ENCODE assay signal across 8 mouse cellular contexts in genomic region chr15:98635291-98635841, GRCm38 (mm10). TPM values are rescaled to one million over a fixed set of nuclear protein-coding genes. Genes with fewer than 3 reads are reported as not detected.
A peak's percentile ranks its signal among the peaks of the same experiment; 100 is the strongest.
DNase-seq lines count a peak whose midpoint lies in the region; ATAC-seq and TF ChIP-seq lines count a peak whose summit lies in the region.

No protein-coding gene starts in this region.

- intact Hi-C loops in heart, postnatal 14 days (cut with DNase I): loop anchor here (5.0 kb wide), 1 partner anchor 1087 kb away; no protein-coding TSS in a partner anchor

- H3K4me3 ChIP-seq in C2C12 (ENCODE audit: insufficient read depth, poor library complexity, severe bottlenecking): peak overlapping the region; percentile 56
- peak overlapping the region; percentile 82 for H3K4me3 ChIP-seq in embryonic facial prominence, embryonic 12.5 days
- peak overlapping the region; percentile 72 for H3K4me3 ChIP-seq in limb, embryonic 11.5 days (ENCODE audit: low read depth, low read length)

- peaks cover 54% of the 10 kb centered on the region for H3K4me1 ChIP-seq in embryonic facial prominence, embryonic 12.5 days
- peaks cover 26% of the 10 kb centered on the region for H3K4me1 ChIP-seq in limb, embryonic 11.5 days (ENCODE audit: control insufficient read depth, insufficient read depth, low read length)

- ATAC-seq in embryonic facial prominence, embryonic 12.5 days (ENCODE audit: insufficient number of reproducible peaks, insufficient read depth, low FRiP score, low TSS enrichment): no peak
- no peak for ATAC-seq in limb, embryonic 11.5 days (ENCODE audit: insufficient number of reproducible peaks, low FRiP score, low TSS enrichment, low read depth)
- ATAC-seq in megakaryocyte progenitor cell, adult 5-6 weeks (replicated peaks; ENCODE audit: poor library complexity): no peak

- peak overlapping the region; percentile 93 for H3K4me2 ChIP-seq in embryonic facial prominence, embryonic 12.5 days (replicated peaks)
- H3K4me2 ChIP-seq in limb, embryonic 11.5 days (ENCODE audit: low read depth, severe bottlenecking): peak overlapping the region; percentile 99

- peak overlapping the region; percentile 88 for H3K27ac ChIP-seq in embryonic facial prominence, embryonic 12.5 days
- H3K27ac ChIP-seq in limb, embryonic 11.5 days (replicated peaks; ENCODE audit: low read depth, low read length): no peak overlapping the region

- 1% methylated on average over 21 of the region's 21 CpGs for WGBS in embryonic facial prominence, embryonic 12.5 days
- WGBS in limb, embryonic 11.5 days: under 1% methylated on average over 21 of the region's 21 CpGs

- DNase-seq in heart, adult 11 months: peak; percentile 92
- DNase-seq in heart, postnatal 14 days: no peak
- peak; percentile 49 for DNase-seq in limb, embryonic 11.5 days (ENCODE audit: low spot score)
- peak; percentile 59 for DNase-seq in retina, embryonic 14.5 days (ENCODE audit: low spot score)
- no peak for DNase-seq in thymus, postnatal 14 days

- peaks cover 15% of the 10 kb centered on the region for H3K36me3 ChIP-seq in C2C12 (ENCODE audit: control insufficient read depth, insufficient read depth)
- peaks cover 11% of the 10 kb centered on the region for H3K36me3 ChIP-seq in embryonic facial prominence, embryonic 12.5 days
- no peaks in the 10 kb centered on the region for H3K36me3 ChIP-seq in limb, embryonic 11.5 days (ENCODE audit: control insufficient read depth, insufficient read depth, low read length)

- H3ac ChIP-seq in C2C12 (ENCODE audit: control insufficient read depth, insufficient read length, low read depth): peak overlapping the region; percentile 57

- no peak for TF ChIP-seq CTCF in C2C12 (IDR thresholded peaks at IDR 0.05; ENCODE audit: control insufficient read depth, insufficient read depth, insufficient read length)

- H3K9me3 ChIP-seq in embryonic facial prominence, embryonic 12.5 days: no peaks in the 10 kb centered on the region
- H3K9me3 ChIP-seq in limb, embryonic 11.5 days (ENCODE audit: control insufficient read depth, low read length): no peaks in the 10 kb centered on the region

- H3K79me2 ChIP-seq in C2C12 (ENCODE audit: control insufficient read depth, insufficient read depth): peaks cover 33% of the 10 kb centered on the region

- no peaks in the 10 kb centered on the region for H3K27me3 ChIP-seq in C2C12 (ENCODE audit: control insufficient read depth, insufficient read depth, insufficient read length)
- H3K27me3 ChIP-seq in embryonic facial prominence, embryonic 12.5 days: peaks cover 37% of the 10 kb centered on the region
- H3K27me3 ChIP-seq in limb, embryonic 11.5 days (ENCODE audit: control insufficient read depth, insufficient read depth, low read length): peaks cover 44% of the 10 kb centered on the region

- H3K9ac ChIP-seq in embryonic facial prominence, embryonic 12.5 days: peak overlapping the region; percentile 81
- H3K9ac ChIP-seq in limb, embryonic 11.5 days (ENCODE audit: low read length): peak overlapping the region; percentile 82

- H3K79me3 ChIP-seq in C2C12 (ENCODE audit: low read depth): no peaks in the 10 kb centered on the region

TF ChIP-seq in C2C12, 6 proteins besides CTCF, POLR2A, EP300 and RAD21:
- TF ChIP-seq MYOG (IDR thresholded peaks at IDR 0.05; ENCODE audit: control insufficient read depth, extremely low read depth, insufficient read length) (no peak), MYOD1 (IDR thresholded peaks at IDR 0.05; ENCODE audit: control insufficient read depth, insufficient read length, low read depth) (peak; percentile 0)

RNA-seq across cellular contexts. Expression of gene Cacnb3, which starts 4.7 kb away (rescaled TPM):
- 1 to 10 TPM; 8.0 to 8.8 TPM for total RNA-seq in heart, postnatal 14 days (2021)
- polyA plus RNA-seq in C2C12 (2012; fragmentation: generic; extraction: Trizol): 112 TPM
- polyA plus RNA-seq in embryonic facial prominence, embryonic 12.5 days (2016; fragmentation: Nextera tagmentation; extraction: Ambion mirVana): 64.5 and 72.8 TPM in 2 replicates
- 23.4 and 25.1 TPM in 2 replicates for polyA plus RNA-seq in limb, embryonic 11.5 days (2014; fragmentation: Nextera tagmentation; extraction: Ambion mirVana)
- total RNA-seq in megakaryocyte progenitor cell, adult 5-6 weeks (2015): not detected in 2 replicates
- not detected in 2 replicates for total RNA-seq in megakaryocyte progenitor cell, adult 5-6 weeks (2017)

RNA-seq across cellular contexts. Expression of gene Adcy6, which starts 25.5 kb away (rescaled TPM):
- 100 to 1,000 TPM; 199 to 209 TPM for total RNA-seq in heart, postnatal 14 days (2021)
- polyA plus RNA-seq in C2C12 (2012; fragmentation: generic; extraction: Trizol): 52.6 TPM
- polyA plus RNA-seq in embryonic facial prominence, embryonic 12.5 days (2016; fragmentation: Nextera tagmentation; extraction: Ambion mirVana): 18.7 and 22.2 TPM in 2 replicates
- polyA plus RNA-seq in limb, embryonic 11.5 days (2014; fragmentation: Nextera tagmentation; extraction: Ambion mirVana): 16.2 and 18.9 TPM in 2 replicates
- total RNA-seq in megakaryocyte progenitor cell, adult 5-6 weeks (2015): 2.2 and 3.1 TPM in 2 replicates
- 6.7 and 7.7 TPM in 2 replicates for total RNA-seq in megakaryocyte progenitor cell, adult 5-6 weeks (2017)

RNA-seq across cellular contexts. Expression of gene Ddx23, which starts 27.3 kb away (rescaled TPM):
- total RNA-seq in heart, postnatal 14 days (2021): 10 to 100 TPM; 51.0 to 53.9 TPM
- polyA plus RNA-seq in C2C12 (2012; fragmentation: generic; extraction: Trizol): 140 TPM
- 28.8 and 29.8 TPM in 2 replicates for polyA plus RNA-seq in embryonic facial prominence, embryonic 12.5 days (2016; fragmentation: Nextera tagmentation; extraction: Ambion mirVana)
- polyA plus RNA-seq in limb, embryonic 11.5 days (2014; fragmentation: Nextera tagmentation; extraction: Ambion mirVana): 24.8 and 27.7 TPM in 2 replicates
- 22.1 and 25.0 TPM in 2 replicates for total RNA-seq in megakaryocyte progenitor cell, adult 5-6 weeks (2015)
- 88.0 and 121 TPM in 2 replicates for total RNA-seq in megakaryocyte progenitor cell, adult 5-6 weeks (2017)

RNA-seq across cellular contexts. Expression of gene Rnd1, which starts 41.9 kb away (rescaled TPM):
- total RNA-seq in heart, postnatal 14 days (2021): 1 to 10 TPM in 1 of 2 experiments, under 1 TPM in 1; 0.69 to 1.0 TPM
- 10.5 TPM for polyA plus RNA-seq in C2C12 (2012; fragmentation: generic; extraction: Trizol)
- 0.57 and 0.91 TPM in 2 replicates for polyA plus RNA-seq in embryonic facial prominence, embryonic 12.5 days (2016; fragmentation: Nextera tagmentation; extraction: Ambion mirVana)
- 0.29 and 0.37 TPM in 2 replicates for polyA plus RNA-seq in limb, embryonic 11.5 days (2014; fragmentation: Nextera tagmentation; extraction: Ambion mirVana)
- total RNA-seq in megakaryocyte progenitor cell, adult 5-6 weeks (2015): 1.1 and 1.7 TPM in 2 replicates
- total RNA-seq in megakaryocyte progenitor cell, adult 5-6 weeks (2017): 3.3 and 3.5 TPM in 2 replicates

Comparison
In these comparisons a context has a peak if more than half of its experiments do, and no peak if none do; other contexts are left out.
1. DNase-seq: peak in heart, adult 11 months (single experiment), limb, embryonic 11.5 days (single experiment) and retina, embryonic 14.5 days (single experiment); none in heart, postnatal 14 days (0 of 2) and thymus, postnatal 14 days (single experiment).
2. Peak in every context shown above with its lines, with median percentiles within 50 percentile points of each other: H3K4me3 ChIP-seq.